Mouse (Mus musculus) liver, embryonic 12.5 days (tissue): ENCODE measurements around the gene Cep164. TPM values are rescaled to one million over a fixed set of nuclear protein-coding genes. Genes with fewer than 3 reads are reported as not detected.
"Not testable (repeated sequence)": the region's sequence is repeated elsewhere in the genome, so short reads cannot be mapped to it uniquely, and the experiment has no call there.

Experiments
- ATAC-seq: fragments of 200-750 bp; cut with Nextera tagmentation; 2 replicates; pipeline ENCODE4 v1.8.0; 2017; ENCODE audit warnings: moderate number of reproducible peaks, mild to moderate bottlenecking, moderate library complexity
- H3K27ac ChIP-seq: fragments of 300-500 bp; sonication (generic); 2 replicates; pipeline ENCODE4 v1.5.1; 2016; ENCODE audit warnings: mild to moderate bottlenecking
- H3K27me3 ChIP-seq: fragments of 300-500 bp; sonication (generic); replicated peaks from 2 replicates; pipeline ENCODE4 v1.6.1; 2016; ENCODE audit warnings: mild to moderate bottlenecking, moderate library complexity
- H3K36me3 ChIP-seq: fragments of 300-500 bp; sonication (generic); 2 replicates; pipeline ENCODE4 v1.6.1; 2016; ENCODE audit warnings: mild to moderate bottlenecking, moderate library complexity
- H3K4me1 ChIP-seq: fragments of 300-500 bp; sonication (generic); 2 replicates; pipeline ENCODE4 v1.6.1; 2016
- H3K4me2 ChIP-seq: fragments of 300-500 bp; sonication (generic); 2 replicates; pipeline ENCODE4 v1.6.1; 2016; ENCODE audit warnings: mild to moderate bottlenecking, moderate library complexity
- H3K4me3 ChIP-seq: fragments of 300-500 bp; sonication (generic); 2 replicates; pipeline ENCODE4 v1.5.1; 2016; ENCODE audit warnings: mild to moderate bottlenecking, moderate library complexity
- H3K9ac ChIP-seq: fragments of 300-500 bp; sonication (generic); 2 replicates; pipeline ENCODE4 v1.6.1; 2016; ENCODE audit warnings: mild to moderate bottlenecking, moderate library complexity
- H3K9me3 ChIP-seq: fragments of 300-500 bp; sonication (generic); replicated peaks from 2 replicates; pipeline ENCODE4 v1.6.1; 2016; ENCODE audit warnings: mild to moderate bottlenecking, moderate library complexity
- WGBS: fragments of 180-500 bp; shearing (Covaris S2); methylation state at CpG from one replicate; pipeline ENCODE4 v1.1.7; 2016; ENCODE audit not compliant: insufficient replicate concordance; 5-methylcytosine and 5-hydroxymethylcytosine counted together
- polyA plus RNA-seq: library from polyadenylated mRNA; unstranded; fragments of >200 nt; fragmentation: Nextera tagmentation; extraction: Ambion mirVana; gene quantifications from 2 replicates; pipeline ENCODE4 v1.2.1, GENCODE M21; 2016

Cep164 gene
- polyA plus RNA-seq, 1 experiment from 2014 or later = 6.2 TPM

DNA sequence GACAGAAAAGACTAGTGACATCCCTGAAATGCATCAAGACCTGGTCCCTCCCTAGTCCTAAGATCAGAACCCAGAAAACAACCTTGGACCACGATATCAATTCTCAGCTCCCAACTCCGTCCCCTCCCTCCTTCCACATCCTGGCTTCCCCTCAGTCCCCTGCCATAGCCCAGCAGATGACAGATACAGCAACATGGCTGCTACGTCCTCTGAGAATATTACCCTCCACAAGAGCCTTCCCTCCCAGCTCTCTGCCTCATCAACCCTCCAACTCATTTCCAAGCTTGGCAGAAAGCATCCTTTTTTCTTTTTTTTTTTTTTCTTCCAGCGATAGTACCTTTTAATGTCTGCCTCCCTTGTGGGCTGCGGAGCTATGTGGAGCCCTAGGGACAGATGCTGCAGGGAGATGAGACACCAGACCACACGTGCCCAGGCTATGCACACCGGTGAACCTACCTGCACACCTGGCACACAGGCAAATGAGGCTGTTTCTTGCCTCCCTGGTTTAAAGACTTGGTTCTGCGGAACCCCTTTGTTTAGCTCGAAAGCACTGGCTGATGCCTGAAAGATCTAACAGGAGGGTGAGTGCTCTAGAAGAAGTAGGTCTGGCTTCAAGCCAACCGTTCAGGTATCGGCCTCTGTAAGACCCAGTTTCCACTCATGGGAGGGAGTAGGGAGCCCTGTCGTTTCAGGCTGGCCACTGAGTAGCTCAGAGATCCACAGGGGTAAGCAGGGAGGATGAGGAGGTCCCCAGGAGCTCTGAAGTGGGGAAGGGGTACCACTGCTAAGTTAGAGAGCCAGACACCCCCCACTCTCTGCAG lies 45.0 kb downstream of the Cep164 start:
- no peak overlapping the region for H3K27ac ChIP-seq
- no peak for ATAC-seq
- H3K36me3 ChIP-seq = peaks cover 17% of the 10 kb centered on the region
- H3K4me1 ChIP-seq = peaks cover 17% of the 10 kb centered on the region
- H3K4me3 ChIP-seq = no peak overlapping the region
- 0 out of 2 replicates have a peak, but pooled peaks cover 5% of the 10 kb centered on the region for H3K27me3 ChIP-seq
- H3K4me2 ChIP-seq = no peak overlapping the region
- whole genome bisulfite sequencing = 74% methylated on average over 12 of the region's 12 CpGs
- no peaks in the 10 kb centered on the region for H3K9me3 ChIP-seq
- H3K9ac ChIP-seq = no peak overlapping the region

DNA sequence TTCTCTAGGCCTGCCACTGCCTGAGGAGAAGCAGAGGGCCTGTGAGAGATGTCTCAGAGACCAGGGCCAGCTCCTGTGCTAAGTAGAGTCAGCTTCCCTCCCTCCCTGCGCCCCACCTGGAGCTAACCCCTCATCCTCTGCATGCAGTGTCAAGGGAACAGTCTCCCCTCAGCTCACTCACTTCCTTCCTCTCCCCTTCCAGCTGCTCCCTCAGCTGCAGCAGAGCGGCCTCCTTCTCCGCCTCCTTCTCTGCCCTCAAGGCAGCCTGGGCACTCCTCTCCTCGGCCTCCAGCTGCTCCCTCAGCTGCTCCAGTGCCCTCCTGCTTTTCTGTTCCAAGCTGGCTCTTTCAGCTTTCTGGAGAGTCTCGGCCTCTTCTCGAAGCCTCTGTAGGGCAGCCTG lies 49.3 kb downstream of the Cep164 start:
- Histone ChIP-seq H3K9ac (no peak overlapping the region), H3K36me3 (peaks cover 38% of the 10 kb centered on the region), H3K27me3 (0 out of 2 replicates have a peak, but pooled peaks cover under 1% of the 10 kb centered on the region), H3K27ac (no peak overlapping the region), H3K4me1 (peaks cover 9% of the 10 kb centered on the region), H3K4me2 (no peak overlapping the region), H3K9me3 (no peaks in the 10 kb centered on the region), H3K4me3 (no peak overlapping the region)
- ATAC-seq = no peak
- WGBS = 72% methylated on average over 6 of the region's 6 CpGs

DNA sequence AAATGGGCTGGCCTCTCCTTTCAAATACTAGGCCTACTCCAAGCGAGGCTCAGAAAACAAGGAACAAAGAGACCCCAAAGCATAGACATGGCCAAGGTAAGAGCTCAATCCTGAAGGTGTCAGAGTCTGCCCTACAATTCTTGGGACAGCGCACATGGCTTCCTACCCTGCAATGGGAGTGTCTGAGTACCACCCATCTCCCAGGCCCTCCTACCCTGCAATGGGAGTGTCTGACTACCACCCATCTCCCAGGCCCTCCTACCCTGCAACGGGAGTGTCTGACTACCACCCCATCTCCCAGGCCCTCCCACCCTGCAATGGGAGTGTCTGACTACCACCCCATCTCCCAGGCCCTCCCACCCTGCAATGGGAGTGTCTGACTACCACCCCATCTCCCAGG lies 52.3 kb downstream of the Cep164 start:
- not testable (repeated sequence) for ATAC-seq, H3K9me3 ChIP-seq, H3K9ac ChIP-seq, H3K4me3 ChIP-seq, H3K4me2 ChIP-seq, H3K27me3 ChIP-seq, H3K4me1 ChIP-seq
- H3K27ac ChIP-seq = 0 out of 2 replicates have a peak overlapping the region, but pooled peaks have one; percentile 20
- WGBS = 65% methylated on average over 3 of the region's 3 CpGs
- peaks cover 53% of the 10 kb centered on the region for H3K36me3 ChIP-seq

DNA sequence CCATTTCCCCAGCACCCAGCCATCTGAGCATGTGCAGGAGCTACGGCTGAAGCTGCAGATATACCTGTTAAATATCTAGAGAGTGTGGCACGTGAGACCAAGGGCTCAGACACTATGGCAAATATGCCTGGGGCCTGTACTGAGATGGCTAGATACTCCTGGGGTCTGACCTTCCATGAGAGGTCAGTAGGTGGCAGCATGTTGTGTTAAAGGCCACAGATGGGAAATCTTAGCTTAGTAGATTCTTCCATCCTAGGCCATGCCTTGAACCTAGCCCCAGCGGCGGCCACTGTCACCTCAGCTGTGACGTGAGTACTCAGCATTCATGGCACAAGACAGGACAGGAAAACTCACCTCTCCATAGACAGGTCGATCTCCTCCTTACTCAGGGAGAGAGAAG lies 54.4 kb downstream of the Cep164 start:
- Histone ChIP-seq H3K9ac (no peak overlapping the region), H3K9me3 (no peaks in the 10 kb centered on the region), H3K36me3 (peaks cover 57% of the 10 kb centered on the region), H3K4me3 (no peak overlapping the region), H3K27ac (no peak overlapping the region), H3K4me2 (no peak overlapping the region), H3K27me3 (no peaks in the 10 kb centered on the region), H3K4me1 (peaks cover 9% of the 10 kb centered on the region)
- ATAC-seq = no peak
- 67% methylated on average over 6 of the region's 6 CpGs for WGBS

DNA sequence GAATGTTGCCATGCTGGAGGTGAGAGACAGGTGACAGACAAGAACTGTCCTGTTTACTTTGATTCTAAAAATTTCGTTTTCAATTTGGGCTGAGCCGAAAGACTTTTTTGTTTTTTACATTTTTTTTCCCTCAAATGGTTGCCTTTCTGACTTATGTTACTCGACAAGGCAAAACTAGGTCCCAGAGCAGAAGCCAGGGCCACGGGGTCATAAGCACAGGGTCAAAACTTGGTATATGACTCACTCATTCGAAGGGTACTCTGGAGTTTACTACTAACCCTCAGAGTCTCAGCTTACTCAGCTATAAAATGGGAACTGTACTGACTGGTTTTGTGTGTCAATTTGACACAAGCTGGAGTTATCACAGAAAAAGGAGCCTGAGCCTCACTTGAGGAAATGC lies 58.9 kb downstream of the Cep164 start:
- no peak for ATAC-seq
- peaks cover 30% of the 10 kb centered on the region for H3K36me3 ChIP-seq
- WGBS = 63% methylated on average over 5 of the region's 5 CpGs
- H3K9me3 ChIP-seq = no peaks in the 10 kb centered on the region
- H3K27ac ChIP-seq = no peak overlapping the region
- H3K4me2 ChIP-seq = no peak overlapping the region
- no peak overlapping the region for H3K9ac ChIP-seq
- H3K4me3 ChIP-seq = no peak overlapping the region
- H3K4me1 ChIP-seq = no peaks in the 10 kb centered on the region
- no peaks in the 10 kb centered on the region for H3K27me3 ChIP-seq

DNA sequence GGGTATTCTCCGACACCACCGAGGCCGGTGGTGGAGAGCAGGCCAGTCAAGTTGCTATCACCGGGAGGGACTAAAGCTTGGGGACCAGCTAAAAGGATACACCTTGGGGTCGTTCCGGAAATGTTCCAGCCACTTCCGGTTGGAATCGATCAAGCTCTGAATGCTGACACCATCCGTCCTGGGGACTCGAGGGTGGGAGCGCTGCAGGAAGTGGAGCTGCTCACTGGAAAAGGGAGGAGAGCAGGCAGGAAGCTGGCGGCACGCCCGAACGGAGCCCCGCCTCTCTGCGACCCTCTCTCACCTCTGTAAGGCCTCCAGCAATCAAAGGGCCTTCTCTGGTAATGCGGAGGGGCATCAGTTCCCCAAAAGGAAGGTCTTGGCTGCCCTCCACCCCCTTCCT lies 60.1 kb downstream of the Cep164 start:
- no peaks in the 10 kb centered on the region for H3K27me3 ChIP-seq
- no peak overlapping the region for H3K4me2 ChIP-seq
- no peaks in the 10 kb centered on the region for H3K9me3 ChIP-seq
- no peak overlapping the region for H3K4me3 ChIP-seq
- ATAC-seq = no peak
- WGBS = 56% methylated on average over 18 of the region's 18 CpGs
- H3K27ac ChIP-seq = no peak overlapping the region
- H3K36me3 ChIP-seq = peaks cover 19% of the 10 kb centered on the region
- no peaks in the 10 kb centered on the region for H3K4me1 ChIP-seq
- no peak overlapping the region for H3K9ac ChIP-seq

DNA sequence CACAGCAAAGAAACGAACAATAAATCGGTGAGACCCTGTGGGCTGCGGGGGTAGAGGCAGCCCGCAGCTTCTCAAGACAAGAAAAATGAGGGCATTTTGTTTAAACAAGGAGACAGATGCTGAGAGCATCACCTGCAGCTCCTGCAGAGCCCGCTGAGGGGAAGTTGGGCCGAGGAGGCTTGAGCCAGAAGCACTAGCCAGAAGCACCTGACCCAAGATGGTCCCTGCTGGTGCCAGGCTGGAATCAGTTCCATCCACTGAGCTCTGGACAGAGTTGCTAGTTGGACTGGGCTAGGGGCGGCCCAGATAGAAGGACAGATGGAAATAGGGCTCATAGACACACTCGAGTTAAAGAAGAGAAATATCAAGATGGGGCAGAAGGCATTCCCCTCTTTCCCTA lies 61.3 kb downstream of the Cep164 start:
- WGBS = 71% methylated on average over 8 of the region's 8 CpGs
- H3K27ac ChIP-seq = no peak overlapping the region

DNA sequence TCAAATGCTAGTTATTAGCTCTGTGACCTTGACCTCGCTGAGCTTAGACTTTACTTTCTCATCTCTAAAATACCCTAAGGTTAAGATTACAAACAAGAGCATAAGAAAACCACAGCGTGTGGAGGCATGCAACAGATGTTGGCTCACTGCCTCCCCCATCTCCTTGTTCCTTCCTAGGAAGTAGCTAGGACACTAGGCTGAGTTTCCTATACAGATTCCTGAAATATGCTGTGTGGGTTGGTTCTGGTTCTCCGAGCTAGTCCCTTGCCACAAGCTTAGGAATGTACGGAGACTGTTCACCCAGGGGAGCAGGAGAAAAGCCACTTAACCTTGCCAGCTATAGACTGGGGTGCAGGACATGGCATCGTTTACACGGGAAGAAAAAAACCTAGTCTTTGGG lies 62.3 kb downstream of the Cep164 start:
- Histone ChIP-seq H3K4me3 (no peak overlapping the region), H3K27me3 (no peaks in the 10 kb centered on the region), H3K4me2 (no peak overlapping the region), H3K27ac (no peak overlapping the region), H3K4me1 (no peaks in the 10 kb centered on the region), H3K36me3 (peaks cover 11% of the 10 kb centered on the region), H3K9ac (no peak overlapping the region), H3K9me3 (no peaks in the 10 kb centered on the region)
- WGBS = 71% methylated on average over 6 of the region's 6 CpGs
- no peak for ATAC-seq

More for the DNA sequence above, 61.3 kb downstream of the Cep164 start:
- ATAC-seq = no peak
- Histone ChIP-seq H3K9ac (no peak overlapping the region), H3K27me3 (no peaks in the 10 kb centered on the region), H3K4me1 (no peaks in the 10 kb centered on the region), H3K4me2 (no peak overlapping the region), H3K9me3 (no peaks in the 10 kb centered on the region), H3K36me3 (peaks cover 17% of the 10 kb centered on the region), H3K4me3 (no peak overlapping the region)

DNA sequence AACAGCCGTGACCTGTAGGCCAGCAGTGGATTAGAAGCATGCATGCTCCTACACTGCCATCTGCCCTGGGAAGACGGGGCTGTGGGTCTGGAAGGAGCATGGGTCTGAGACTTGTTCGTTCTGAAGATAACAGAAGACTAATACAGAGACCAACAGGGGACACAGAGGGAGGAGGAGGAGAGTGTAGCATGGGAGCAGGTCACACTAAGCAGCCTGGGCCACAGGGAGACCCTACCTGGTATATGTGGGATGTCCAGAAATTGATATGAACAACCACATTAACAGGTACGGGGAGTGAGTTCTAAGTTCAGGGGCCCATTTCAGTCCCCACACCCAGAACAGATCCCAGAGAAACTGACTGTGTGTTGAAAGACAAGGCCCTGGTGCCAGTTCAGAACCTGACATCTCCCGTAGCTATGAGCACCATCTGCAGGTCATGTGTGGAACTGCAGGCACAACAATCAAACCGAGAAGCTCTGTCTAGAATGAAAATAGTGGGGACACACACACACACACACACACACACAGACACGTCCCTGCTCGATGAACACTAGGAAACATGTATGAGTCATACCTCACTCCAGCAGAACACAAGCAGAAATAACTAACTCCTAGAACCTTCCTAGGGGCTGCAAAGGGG lies 73.9 kb downstream of the Cep164 start:
- no peaks in the 10 kb centered on the region for H3K4me1 ChIP-seq
- H3K4me3 ChIP-seq = no peak overlapping the region
- peaks cover 10% of the 10 kb centered on the region for H3K27me3 ChIP-seq
- H3K9me3 ChIP-seq = no peaks in the 10 kb centered on the region
- no peak overlapping the region for H3K9ac ChIP-seq
- no peak for ATAC-seq
- WGBS = 33% methylated on average over 8 of the region's 8 CpGs
- H3K36me3 ChIP-seq = no peaks in the 10 kb centered on the region
- H3K27ac ChIP-seq = no peak overlapping the region
- H3K4me2 ChIP-seq = no peak overlapping the region

DNA sequence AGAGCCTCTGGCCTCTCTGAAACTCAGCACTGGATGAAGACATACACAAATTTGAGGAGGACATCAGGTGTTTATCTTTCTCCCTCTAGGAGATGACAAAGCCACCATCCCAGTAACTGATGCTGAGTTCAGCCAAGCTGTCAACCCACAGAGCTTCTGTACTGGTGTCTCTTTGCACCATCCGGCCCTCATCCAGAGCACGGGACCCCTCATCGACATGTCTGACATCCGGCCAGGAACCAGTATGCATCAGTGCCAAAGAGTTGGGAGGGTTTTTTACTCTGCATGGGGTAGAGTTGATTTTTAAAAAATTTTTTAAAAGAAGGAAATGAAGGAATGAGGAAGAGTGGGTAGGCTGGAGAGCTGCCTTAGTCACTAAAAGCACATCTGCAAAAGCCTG lies 78.6 kb downstream of the Cep164 start:
- H3K4me1 ChIP-seq = no peaks in the 10 kb centered on the region
- H3K4me3 ChIP-seq = no peak overlapping the region
- no peak overlapping the region for H3K4me2 ChIP-seq
- no peaks in the 10 kb centered on the region for H3K9me3 ChIP-seq
- no peak overlapping the region for H3K27ac ChIP-seq
- no peaks in the 10 kb centered on the region for H3K36me3 ChIP-seq
- WGBS = 76% methylated on average over 4 of the region's 4 CpGs
- ATAC-seq = no peak
- no peak overlapping the region for H3K9ac ChIP-seq
- peaks cover 12% of the 10 kb centered on the region for H3K27me3 ChIP-seq

DNA sequence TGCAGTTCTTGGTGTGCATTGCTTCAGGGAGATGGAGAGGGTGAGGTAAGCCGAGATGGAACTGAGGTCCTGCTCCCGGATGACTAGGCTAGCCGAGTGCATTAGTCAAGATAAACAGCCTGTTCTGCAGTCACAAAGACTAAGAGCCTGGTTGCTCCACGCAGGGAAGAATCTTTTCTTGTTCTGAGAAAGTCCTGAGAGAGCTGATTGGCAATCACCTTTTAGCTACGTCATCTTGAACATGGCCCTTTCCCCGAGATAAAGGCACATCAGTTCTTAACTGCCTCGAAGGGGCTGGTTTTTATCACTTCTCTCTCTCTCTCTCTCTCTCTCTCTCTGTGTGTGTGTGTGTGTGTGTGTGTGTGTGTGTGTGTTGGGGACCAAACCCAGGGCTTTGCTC lies 83.0 kb downstream of the Cep164 start:
- Histone ChIP-seq H3K9me3 (no peaks in the 10 kb centered on the region), H3K4me3 (no peak overlapping the region), H3K4me1 (no peaks in the 10 kb centered on the region), H3K4me2 (no peak overlapping the region), H3K36me3 (no peaks in the 10 kb centered on the region), H3K9ac (no peak overlapping the region), H3K27ac (no peak overlapping the region), H3K27me3 (peaks cover 29% of the 10 kb centered on the region)
- 27% methylated on average over 7 of the region's 7 CpGs for WGBS
- peak; percentile 49 for ATAC-seq

DNA sequence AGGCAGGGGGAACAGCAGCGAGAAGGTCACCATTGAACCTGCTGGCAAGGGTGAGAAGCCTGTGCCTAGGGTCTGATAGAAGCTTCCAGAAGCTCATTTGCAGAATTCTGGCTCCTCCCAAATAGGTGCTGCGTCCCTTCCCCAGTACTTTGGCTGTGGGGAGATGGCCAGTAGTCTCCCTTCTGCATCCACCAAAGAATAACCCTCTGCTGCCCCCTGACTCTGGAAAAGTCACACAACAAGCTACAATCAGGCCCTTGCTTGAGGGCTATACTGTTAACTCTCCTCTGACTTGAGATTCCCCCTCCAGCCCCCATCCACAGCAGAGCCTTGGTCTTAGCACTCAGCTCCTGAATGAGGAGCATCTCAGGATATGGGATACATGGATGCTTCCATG lies 87.9 kb downstream of the Cep164 start:
- Histone ChIP-seq H3K4me1 (no peaks in the 10 kb centered on the region), H3K4me2 (no peak overlapping the region), H3K27ac (no peak overlapping the region), H3K36me3 (no peaks in the 10 kb centered on the region), H3K4me3 (no peak overlapping the region), H3K9ac (no peak overlapping the region), H3K9me3 (no peaks in the 10 kb centered on the region), H3K27me3 (peaks cover 20% of the 10 kb centered on the region; the same call in 1 of the 2 replicates)
- no peak for ATAC-seq
- WGBS = 51% methylated on average over 2 of the region's 2 CpGs
